Mouse (Mus musculus) embryonic facial prominence, embryonic 12.5 days (tissue): ENCODE data around the gene Tent4b. TPM values are rescaled to one million over a fixed set of nuclear protein-coding genes. Genes with fewer than 3 reads are reported as not detected.

ENCODE experiments used
- ATAC-seq: fragments of 200-750 bp; cut with Nextera tagmentation; 2 replicates; pipeline ENCODE4 v1.8.0; 2017; ENCODE audit not compliant: insufficient number of reproducible peaks, insufficient read depth, low FRiP score, low TSS enrichment
- H3K27ac ChIP-seq: fragments of 300-500 bp; sonication (generic); 2 replicates; pipeline ENCODE4 v1.5.1; 2016; ENCODE audit warnings: mild to moderate bottlenecking
- H3K27me3 ChIP-seq: fragments of 300-500 bp; sonication (generic); 2 replicates; pipeline ENCODE4 v1.6.1; 2016; ENCODE audit warnings: mild to moderate bottlenecking, moderate library complexity
- H3K36me3 ChIP-seq: fragments of 300-500 bp; sonication (generic); 2 replicates; pipeline ENCODE4 v1.6.1; 2016; ENCODE audit warnings: mild to moderate bottlenecking
- H3K4me1 ChIP-seq: fragments of 300-500 bp; sonication (generic); 2 replicates; pipeline ENCODE4 v1.6.1; 2016
- H3K4me2 ChIP-seq: fragments of 300-500 bp; sonication (generic); replicated peaks from 2 replicates; pipeline ENCODE4 v1.6.1; 2016; ENCODE audit warnings: mild to moderate bottlenecking, moderate library complexity
- H3K4me3 ChIP-seq: fragments of 300-500 bp; sonication (generic); 2 replicates; pipeline ENCODE4 v1.5.1; 2016; ENCODE audit warnings: mild to moderate bottlenecking
- H3K9ac ChIP-seq: fragments of 300-500 bp; sonication (generic); 2 replicates; pipeline ENCODE4 v1.6.1; 2016; ENCODE audit warnings: mild to moderate bottlenecking, moderate library complexity
- H3K9me3 ChIP-seq: fragments of 300-500 bp; sonication (generic); 2 replicates; pipeline ENCODE4 v1.6.1; 2016; ENCODE audit warnings: mild to moderate bottlenecking, moderate library complexity
- WGBS: fragments of 180-500 bp; shearing (Covaris S2); methylation state at CpG from one replicate; pipeline ENCODE4 v1.1.7; 2016; 5-methylcytosine and 5-hydroxymethylcytosine counted together
- polyA plus RNA-seq: library from polyadenylated mRNA; unstranded; fragments of >200 nt; fragmentation: Nextera tagmentation; extraction: Ambion mirVana; gene quantifications from 2 replicates; pipeline ENCODE4 v1.2.1, GENCODE M21; 2016

Tent4b gene
- polyA plus RNA-seq, 1 experiment from 2014 or later = 11.9 TPM

GRCm38 (mm10) chr8:88293590-88294356 lies 94.8 kb downstream of the Tent4b start:
- Histone ChIP-seq H3K9ac (no peak overlapping the region), H3K4me1 (peaks cover 4% of the 10 kb centered on the region; the same call in 1 of the 2 replicates), H3K9me3 (no peaks in the 10 kb centered on the region), H3K27me3 (no peaks in the 10 kb centered on the region), H3K27ac (no peak overlapping the region), H3K36me3 (no peaks in the 10 kb centered on the region), H3K4me3 (no peak overlapping the region), H3K4me2 (no peak overlapping the region)
- ATAC-seq = no peak
- 86% methylated on average over 9 of the region's 9 CpGs for WGBS

- 86% methylated on average over 2 of the region's 2 CpGs for WGBS
- H3K27me3 ChIP-seq = no peaks in the 10 kb centered on the region
- H3K9me3 ChIP-seq = no peaks in the 10 kb centered on the region
- H3K27ac ChIP-seq = no peak overlapping the region
- no peaks in the 10 kb centered on the region for H3K36me3 ChIP-seq
- no peak for ATAC-seq
- no peaks in the 10 kb centered on the region for H3K4me1 ChIP-seq
- H3K4me2 ChIP-seq = no peak overlapping the region
- no peak overlapping the region for H3K9ac ChIP-seq
- H3K4me3 ChIP-seq = no peak overlapping the region
These were observed 96.0 kb downstream of the Tent4b start for GRCm38 (mm10) chr8:88294977-88295376.

GRCm38 (mm10) chr8:88297976-88298732 lies 99.1 kb downstream of the Tent4b start:
- Histone ChIP-seq H3K4me1 (peaks cover 5% of the 10 kb centered on the region; the same call in 1 of the 2 replicates), H3K4me3 (no peak overlapping the region), H3K36me3 (no peaks in the 10 kb centered on the region), H3K9ac (no peak overlapping the region), H3K4me2 (no peak overlapping the region), H3K9me3 (no peaks in the 10 kb centered on the region), H3K27ac (no peak overlapping the region), H3K27me3 (no peaks in the 10 kb centered on the region)
- 60% methylated on average over 12 of the region's 12 CpGs for WGBS
- ATAC-seq = no peak

- WGBS = 87% methylated on average over 10 of the region's 10 CpGs
- Histone ChIP-seq H3K9ac (no peak overlapping the region), H3K27me3 (no peaks in the 10 kb centered on the region), H3K27ac (no peak overlapping the region), H3K36me3 (no peaks in the 10 kb centered on the region), H3K4me2 (no peak overlapping the region), H3K9me3 (no peaks in the 10 kb centered on the region), H3K4me1 (peaks cover 5% of the 10 kb centered on the region; the same call in 1 of the 2 replicates), H3K4me3 (no peak overlapping the region)
- ATAC-seq = no peak
These were observed 99.7 kb downstream of the Tent4b start for GRCm38 (mm10) chr8:88298733-88299103.

GRCm38 (mm10) chr8:88299907-88300603 lies 101.0 kb downstream of the Tent4b start:
- Histone ChIP-seq H3K36me3 (no peaks in the 10 kb centered on the region), H3K9ac (no peak overlapping the region), H3K27ac (no peak overlapping the region), H3K9me3 (no peaks in the 10 kb centered on the region), H3K4me3 (no peak overlapping the region), H3K27me3 (no peaks in the 10 kb centered on the region), H3K4me1 (peaks cover 5% of the 10 kb centered on the region; the same call in 1 of the 2 replicates), H3K4me2 (no peak overlapping the region)
- ATAC-seq = no peak
- 75% methylated on average over 10 of the region's 10 CpGs for WGBS

GRCm38 (mm10) chr8:88301589-88302437 lies 102.8 kb downstream of the Tent4b start:
- Histone ChIP-seq H3K9me3 (no peaks in the 10 kb centered on the region), H3K4me2 (no peak overlapping the region), H3K4me1 (peaks cover 5% of the 10 kb centered on the region; the same call in 1 of the 2 replicates), H3K36me3 (no peaks in the 10 kb centered on the region), H3K27me3 (no peaks in the 10 kb centered on the region), H3K9ac (no peak overlapping the region), H3K27ac (no peak overlapping the region), H3K4me3 (no peak overlapping the region)
- no peak for ATAC-seq
- WGBS = 71% methylated on average over 15 of the region's 15 CpGs

GRCm38 (mm10) chr8:88305814-88306213 lies 106.8 kb downstream of the Tent4b start:
- no peak for ATAC-seq
- Histone ChIP-seq H3K9me3 (no peaks in the 10 kb centered on the region), H3K27ac (no peak overlapping the region), H3K4me2 (no peak overlapping the region), H3K4me3 (no peak overlapping the region), H3K36me3 (no peaks in the 10 kb centered on the region), H3K4me1 (0 out of 2 replicates have a peak, but pooled peaks cover 5% of the 10 kb centered on the region), H3K9ac (no peak overlapping the region), H3K27me3 (no peaks in the 10 kb centered on the region)
- 89% methylated on average over 4 of the region's 4 CpGs for WGBS

- 78% methylated on average over 14 of the region's 14 CpGs for WGBS
- no peaks in the 10 kb centered on the region for H3K9me3 ChIP-seq
- H3K4me1 ChIP-seq = 0 out of 2 replicates have a peak, but pooled peaks cover 3% of the 10 kb centered on the region
- no peaks in the 10 kb centered on the region for H3K27me3 ChIP-seq
- no peak for ATAC-seq
- no peak overlapping the region for H3K27ac ChIP-seq
- no peaks in the 10 kb centered on the region for H3K36me3 ChIP-seq
- H3K4me2 ChIP-seq = no peak overlapping the region
- H3K4me3 ChIP-seq = no peak overlapping the region
- H3K9ac ChIP-seq = no peak overlapping the region
These were observed 107.5 kb downstream of the Tent4b start for GRCm38 (mm10) chr8:88306511-88306910.

GRCm38 (mm10) chr8:88307736-88308135 lies 108.7 kb downstream of the Tent4b start:
- Histone ChIP-seq H3K4me3 (no peak overlapping the region), H3K4me2 (no peak overlapping the region), H3K27me3 (no peaks in the 10 kb centered on the region), H3K9me3 (no peaks in the 10 kb centered on the region), H3K36me3 (no peaks in the 10 kb centered on the region), H3K9ac (no peak overlapping the region), H3K27ac (no peak overlapping the region), H3K4me1 (no peaks in the 10 kb centered on the region)
- 90% methylated on average over 4 of the region's 4 CpGs for WGBS
- no peak for ATAC-seq
